Mouse (Mus musculus): ENCODE measurements around the gene Hnrnpm.

- TF ChIP-seq ZC3H11A (IDR thresholded peaks at IDR 0.05; ENCODE audit: borderline replicate concordance, low read depth, low read length) (no peak), HCFC1 (IDR thresholded peaks at IDR 0.05; ENCODE audit: borderline replicate concordance, insufficient read depth, low read length) (no peak), MAFK (IDR thresholded peaks at IDR 0.05; ENCODE audit: insufficient read depth, low read depth, low read length) (no peak), ZNF384 (IDR thresholded peaks at IDR 0.05; ENCODE audit: low read depth, low read length) (no peak)
Observed at GRCm38 (mm10) chr17:33676086-33676485, 10.6 kb downstream of the Hnrnpm start.
